Mouse (Mus musculus) liver, embryonic 14.5 days (tissue): ENCODE data around the gene Tlr9.

ENCODE experiments used
- CTCF ChIP-seq: IDR thresholded peaks from 2 replicates; pipeline ENCODE4 v1.5.1; 2016; ENCODE audit warnings: antibody characterized with exemption, low read depth, control low read depth
- EP300 ChIP-seq: IDR thresholded peaks from 2 replicates; pipeline ENCODE4 v1.6.1; 2016; ENCODE audit warnings: antibody characterized with exemption, low read depth

DNA sequence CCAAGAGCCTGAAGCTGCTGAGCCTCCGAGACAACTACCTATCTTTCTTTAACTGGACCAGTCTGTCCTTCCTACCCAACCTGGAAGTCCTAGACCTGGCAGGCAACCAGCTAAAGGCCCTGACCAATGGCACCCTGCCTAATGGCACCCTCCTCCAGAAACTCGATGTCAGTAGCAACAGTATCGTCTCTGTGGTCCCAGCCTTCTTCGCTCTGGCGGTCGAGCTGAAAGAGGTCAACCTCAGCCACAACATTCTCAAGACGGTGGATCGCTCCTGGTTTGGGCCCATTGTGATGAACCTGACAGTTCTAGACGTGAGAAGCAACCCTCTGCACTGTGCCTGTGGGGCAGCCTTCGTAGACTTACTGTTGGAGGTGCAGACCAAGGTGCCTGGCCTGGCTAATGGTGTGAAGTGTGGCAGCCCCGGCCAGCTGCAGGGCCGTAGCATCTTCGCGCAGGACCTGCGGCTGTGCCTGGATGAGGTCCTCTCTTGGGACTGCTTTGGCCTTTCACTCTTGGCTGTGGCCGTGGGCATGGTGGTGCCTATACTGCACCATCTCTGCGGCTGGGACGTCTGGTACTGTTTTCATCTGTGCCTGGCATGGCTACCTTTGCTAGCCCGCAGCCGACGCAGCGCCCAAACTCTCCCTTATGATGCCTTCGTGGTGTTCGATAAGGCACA is 3.2 kb downstream of the Tlr9 start:
- no peak for TF ChIP-seq CTCF
- no peak for TF ChIP-seq EP300
